Mouse (Mus musculus): ENCODE results near the gene Matn3. TPM values are rescaled to one million over a fixed set of nuclear protein-coding genes. Genes with fewer than 3 reads are reported as not detected.

Gene Matn3
- total RNA-seq (2023), result not detected

DNA sequence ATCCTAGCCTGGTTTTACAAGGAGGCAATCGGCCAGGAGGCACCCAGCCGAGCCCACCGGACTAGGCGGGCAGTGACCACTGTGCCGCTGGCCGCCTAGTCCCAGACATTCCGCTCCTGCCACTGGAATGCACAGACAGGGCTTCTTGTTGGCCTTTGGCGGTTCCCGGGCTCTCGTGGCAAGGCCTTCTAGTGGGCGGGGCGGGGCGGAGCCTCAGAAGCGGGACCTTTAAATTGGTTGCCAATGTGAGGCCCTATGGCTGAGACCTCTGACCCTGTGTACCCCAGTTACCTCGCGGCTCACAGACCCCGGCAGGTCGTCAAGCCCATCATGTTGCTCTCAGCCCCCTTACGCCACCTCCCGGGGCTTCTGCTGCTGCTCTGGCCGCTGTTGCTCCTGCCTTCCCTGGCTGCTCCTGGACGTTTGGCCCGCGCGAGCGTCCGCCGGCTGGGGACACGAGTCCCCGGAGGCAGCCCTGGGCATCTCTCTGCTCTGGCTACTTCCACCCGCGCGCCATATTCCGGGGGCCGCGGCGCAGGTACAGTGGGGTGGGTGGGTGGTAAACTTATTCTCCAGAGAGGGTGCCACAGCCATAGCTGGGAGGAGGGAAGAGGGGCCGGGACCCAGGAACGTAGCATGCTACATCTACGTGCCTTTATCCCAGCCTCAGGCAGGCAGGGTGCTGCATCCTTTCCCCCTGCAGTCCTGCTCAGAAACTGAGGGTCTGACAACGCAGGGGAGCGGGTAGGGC is at the start of gene Matn3:
Gene Matn3 (plus strand): TSS at position 216 of the 751 bp plus-strand sequence.

DNA sequence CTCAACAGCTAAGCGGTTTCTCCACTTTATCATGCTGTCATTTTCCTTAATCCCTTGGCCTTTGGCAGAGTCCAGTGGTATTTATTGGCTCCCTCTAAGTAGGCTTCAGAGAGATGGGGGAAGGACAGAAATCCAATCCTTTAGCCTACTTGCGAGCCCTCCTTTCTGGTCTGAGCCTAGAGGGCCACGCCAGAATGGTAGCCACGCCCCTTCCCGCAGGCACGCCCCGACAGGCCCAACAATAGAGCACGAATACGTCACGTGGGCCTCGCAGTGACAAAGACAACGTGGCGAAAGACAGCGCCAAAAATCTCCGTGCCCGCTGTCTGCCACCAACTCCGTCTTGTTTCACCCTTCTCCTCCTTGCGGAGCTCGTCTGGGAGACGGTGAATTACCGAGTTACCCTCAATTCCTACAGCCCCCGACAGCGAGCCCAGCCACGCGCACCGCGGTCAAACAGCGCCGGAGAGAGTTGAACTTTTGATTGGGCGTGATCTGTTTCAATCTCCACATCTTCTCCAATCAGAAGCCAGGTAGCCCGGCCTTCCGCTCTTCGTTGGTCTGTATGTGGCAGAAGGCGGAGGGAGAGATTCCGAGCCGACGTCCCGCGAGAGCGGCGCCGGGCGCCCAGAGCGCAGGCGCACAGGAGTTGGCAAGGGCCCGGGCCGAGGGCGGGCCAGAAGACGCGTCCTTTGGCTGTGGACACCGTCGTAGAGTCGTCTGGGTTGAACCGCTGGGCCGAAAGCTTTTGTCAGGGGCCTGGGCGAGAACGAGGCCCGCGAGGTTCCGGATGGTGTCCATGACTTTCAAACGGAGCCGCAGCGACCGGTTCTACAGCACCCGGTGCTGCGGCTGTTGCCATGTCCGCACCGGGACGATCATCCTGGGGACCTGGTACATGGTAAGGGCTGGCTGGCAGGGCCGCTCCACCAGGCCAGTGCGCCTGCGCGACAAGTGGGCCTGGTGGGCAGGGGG is 26.0 kb upstream of the Matn3 start, which contains the start of gene Laptm4a:
Gene Laptm4a (plus strand): TSS at position 271 of the 975 bp plus-strand sequence.

GRCm38 (mm10) chr12:8973820-8974465 is 26.2 kb downstream of the Matn3 start, which contains the start of gene Wdr35:
Gene Wdr35, plus strand, starts transcription at chr12:8973892.

Other genes with a start within 250 kb of the Matn3 start
- 1.8 TPM for gene Sdc1, start 176.6 kb upstream of the Matn3 start, total RNA-seq (2023)
- gene Laptm4a, start 26.3 kb upstream of the Matn3 start, total RNA-seq (2023), result 82.4 TPM
- gene Wdr35, start 26.0 kb downstream of the Matn3 start, total RNA-seq (2023), result 0.74 TPM
- 9.0 TPM for gene Ttc32, start 82.1 kb downstream of the Matn3 start, total RNA-seq (2023)

Measured in CD4-positive naive resting alpha-beta T cell, adult 57 days (primary cell).